Mouse (Mus musculus): ENCODE measurements around the gene Herc3. TPM values are rescaled to one million over a fixed set of nuclear protein-coding genes. Genes with fewer than 3 reads are reported as not detected.

Gene Herc3
- polyA plus RNA-seq, 1 experiment from 2014 or later, result 9.8 TPM

Other genes with a start within 250 kb of the Herc3 start
- gene Abcg2, start 246.9 kb upstream of the Herc3 start, polyA plus RNA-seq (2014; fragmentation: Nextera tagmentation; extraction: Ambion mirVana), result 69.6 and 74.1 TPM in 2 replicates
- gene Nap1l5, start 75.6 kb downstream of the Herc3 start, polyA plus RNA-seq (2014; fragmentation: Nextera tagmentation; extraction: Ambion mirVana), result 11.2 and 11.5 TPM in 2 replicates
- gene Fam13a, start 193.1 kb downstream of the Herc3 start, polyA plus RNA-seq (2014; fragmentation: Nextera tagmentation; extraction: Ambion mirVana), result 9.9 and 13.1 TPM in 2 replicates

All from intestine, embryonic 14.5 days (tissue).